Mouse (Mus musculus) intestine, postnatal 0 days (tissue): ENCODE measurements around the gene Plek2. TPM values are rescaled to one million over a fixed set of nuclear protein-coding genes. Genes with fewer than 3 reads are reported as not detected.
A peak's percentile ranks its signal among the peaks of the same experiment; 100 is the strongest.

Experiments
- ATAC-seq: fragments of 200-750 bp; cut with Nextera tagmentation; 2 replicates; pipeline ENCODE4 v1.8.0; 2017; ENCODE audit warnings: mild to moderate bottlenecking, moderate TSS enrichment, moderate library complexity
- H3K27ac ChIP-seq: fragments of 300-500 bp; sonication (generic); 2 replicates; pipeline ENCODE4 v1.5.1; 2014; ENCODE audit warnings: mild to moderate bottlenecking, low read depth, low read length, moderate library complexity
- H3K27me3 ChIP-seq: fragments of 300-500 bp; sonication (generic); replicated peaks from 2 replicates; pipeline ENCODE4 v1.6.1; 2014; ENCODE audit warnings: low read length, mixed read lengths; ENCODE audit not compliant: control insufficient read depth, insufficient read depth
- H3K36me3 ChIP-seq: fragments of 300-500 bp; sonication (generic); 2 replicates; pipeline ENCODE4 v1.6.1; 2014; ENCODE audit warnings: mild to moderate bottlenecking, moderate library complexity; ENCODE audit not compliant: control insufficient read depth, insufficient read depth
- H3K4me1 ChIP-seq: fragments of 300-500 bp; sonication (generic); replicated peaks from 2 replicates; pipeline ENCODE4 v1.6.1; 2014; ENCODE audit warnings: antibody characterized with exemption, low read length, mixed read lengths; ENCODE audit not compliant: control insufficient read depth, insufficient read depth
- H3K4me2 ChIP-seq: fragments of 300-500 bp; sonication (generic); replicated peaks from 2 replicates; pipeline ENCODE4 v1.6.1; 2014; ENCODE audit warnings: low read depth, mild to moderate bottlenecking, moderate library complexity
- H3K4me3 ChIP-seq: fragments of 300-500 bp; sonication (generic); 2 replicates; pipeline ENCODE4 v1.5.1; 2014; ENCODE audit warnings: low read depth, low read length
- H3K9ac ChIP-seq: fragments of 300-500 bp; sonication (generic); 2 replicates; pipeline ENCODE4 v1.6.1; 2014; ENCODE audit warnings: mild to moderate bottlenecking, low read depth, low read length
- H3K9me3 ChIP-seq: fragments of 300-500 bp; sonication (generic); 2 replicates; pipeline ENCODE4 v1.6.1; 2016; ENCODE audit warnings: mixed run types; ENCODE audit not compliant: control insufficient read depth
- CTCF ChIP-seq: sonication (generic); IDR thresholded peaks from 2 replicates; pipeline ENCODE4 v1.5.1; 2016; ENCODE audit warnings: low read depth, mild to moderate bottlenecking, control low read depth, antibody characterized with exemption, moderate library complexity
- WGBS: fragments of 180-500 bp; shearing (Covaris S2); extraction: QIAGEN DNeasy Blood & Tissue Kit; methylation state at CpG from one replicate; pipeline ENCODE4 v1.1.7; 2014; 5-methylcytosine and 5-hydroxymethylcytosine counted together
- polyA plus RNA-seq: library from polyadenylated mRNA; unstranded; fragments of >200 nt; fragmentation: Nextera tagmentation; extraction: Ambion mirVana; gene quantifications from 2 replicates; pipeline ENCODE4 v1.2.1, GENCODE M21; 2015

The Plek2 gene
- polyA plus RNA-seq, 1 experiment from 2014 or later, result 23.5 TPM

- no peak overlapping the region for H3K9ac ChIP-seq
- no peak for TF ChIP-seq CTCF
- H3K36me3 ChIP-seq, result no peaks in the 10 kb centered on the region
- H3K4me2 ChIP-seq, result no peak overlapping the region
- 65% methylated on average over 3 of the region's 3 CpGs for WGBS
- H3K4me1 ChIP-seq, result no peaks in the 10 kb centered on the region
- no peaks in the 10 kb centered on the region for H3K27me3 ChIP-seq
- H3K9me3 ChIP-seq, result no peaks in the 10 kb centered on the region
- no peak overlapping the region for H3K4me3 ChIP-seq
- ATAC-seq, result no peak
- H3K27ac ChIP-seq, result no peak overlapping the region
Measured at GRCm38 (mm10) chr12:78922058-78922457, 15.3 kb upstream of the Plek2 start.

GRCm38 (mm10) chr12:78921421-78921820 lies 14.7 kb upstream of the Plek2 start:
- Histone ChIP-seq H3K4me3 (no peak overlapping the region), H3K27ac (no peak overlapping the region), H3K36me3 (no peaks in the 10 kb centered on the region), H3K4me2 (no peak overlapping the region), H3K27me3 (no peaks in the 10 kb centered on the region), H3K9me3 (no peaks in the 10 kb centered on the region), H3K9ac (no peak overlapping the region), H3K4me1 (no peaks in the 10 kb centered on the region)
- ATAC-seq, result no peak
- no peak for TF ChIP-seq CTCF
- WGBS, result 65% methylated on average over 4 of the region's 4 CpGs

- no peaks in the 10 kb centered on the region for H3K9me3 ChIP-seq
- no peaks in the 10 kb centered on the region for H3K36me3 ChIP-seq
- no peak overlapping the region for H3K27ac ChIP-seq
- ATAC-seq, result peak; percentile 67
- H3K4me3 ChIP-seq, result no peak overlapping the region
- no peak overlapping the region for H3K9ac ChIP-seq
- no peaks in the 10 kb centered on the region for H3K27me3 ChIP-seq
- 21% methylated on average over 16 of the region's 16 CpGs for WGBS
- no peaks in the 10 kb centered on the region for H3K4me1 ChIP-seq
- H3K4me2 ChIP-seq, result peak overlapping the region; percentile 52
- TF ChIP-seq CTCF, result peak; percentile 97
Measured at GRCm38 (mm10) chr12:78919079-78919712, 12.4 kb upstream of the Plek2 start.

GRCm38 (mm10) chr12:78918227-78919078 lies 11.7 kb upstream of the Plek2 start:
- peak overlapping the region; percentile 52 for H3K4me2 ChIP-seq
- no peak overlapping the region for H3K4me3 ChIP-seq
- TF ChIP-seq CTCF, result peak; percentile 92
- H3K9ac ChIP-seq, result no peak overlapping the region
- ATAC-seq, result 0 out of 2 replicates have a peak, but pooled peaks have one; percentile 11
- WGBS, result 13% methylated on average over 11 of the region's 11 CpGs
- no peaks in the 10 kb centered on the region for H3K4me1 ChIP-seq
- no peak overlapping the region for H3K27ac ChIP-seq
- H3K9me3 ChIP-seq, result no peaks in the 10 kb centered on the region
- H3K27me3 ChIP-seq, result no peaks in the 10 kb centered on the region
- H3K36me3 ChIP-seq, result no peaks in the 10 kb centered on the region

- Histone ChIP-seq H3K27ac (no peak overlapping the region), H3K27me3 (no peaks in the 10 kb centered on the region), H3K4me2 (no peak overlapping the region), H3K9ac (no peak overlapping the region), H3K4me1 (no peaks in the 10 kb centered on the region; the same call in 1 of the 2 replicates), H3K9me3 (no peaks in the 10 kb centered on the region), H3K4me3 (no peak overlapping the region), H3K36me3 (no peaks in the 10 kb centered on the region)
- ATAC-seq, result no peak
- WGBS, result 79% methylated on average over 3 of the region's 3 CpGs
- peak; percentile 41 for TF ChIP-seq CTCF
Measured at GRCm38 (mm10) chr12:78916278-78916677, 9.5 kb upstream of the Plek2 start.

GRCm38 (mm10) chr12:78915561-78915960 lies 8.8 kb upstream of the Plek2 start:
- no peak overlapping the region for H3K4me2 ChIP-seq
- no peak overlapping the region for H3K4me3 ChIP-seq
- no peak for TF ChIP-seq CTCF
- H3K9ac ChIP-seq, result no peak overlapping the region
- WGBS, result 79% methylated on average over 3 of the region's 3 CpGs
- H3K4me1 ChIP-seq, result peaks cover under 1% of the 10 kb centered on the region; the same call in 1 of the 2 replicates
- no peak overlapping the region for H3K27ac ChIP-seq
- no peaks in the 10 kb centered on the region for H3K27me3 ChIP-seq
- ATAC-seq, result no peak
- no peaks in the 10 kb centered on the region for H3K9me3 ChIP-seq
- no peaks in the 10 kb centered on the region for H3K36me3 ChIP-seq
